Mouse (Mus musculus) lung, postnatal 0 days (tissue): Measurements from ENCODE around the gene Nav1.

ENCODE experiments used
- CTCF ChIP-seq: IDR thresholded peaks from 2 replicates; pipeline ENCODE4 v1.5.1; 2016; ENCODE audit warnings: antibody characterized with exemption, mild to moderate bottlenecking
- EP300 ChIP-seq: IDR thresholded peaks from 2 replicates; pipeline ENCODE4 v1.6.1; 2016; ENCODE audit warnings: antibody characterized with exemption, mild to moderate bottlenecking, control low read depth

GRCm38 (mm10) chr1:135490931-135491666 is 116.0 kb downstream of the Nav1 start:
- no peak for TF ChIP-seq CTCF
- no peak for TF ChIP-seq EP300
